Comparison of ENCODE assay signal across 8 mouse cellular contexts in the genomic region with DNA sequence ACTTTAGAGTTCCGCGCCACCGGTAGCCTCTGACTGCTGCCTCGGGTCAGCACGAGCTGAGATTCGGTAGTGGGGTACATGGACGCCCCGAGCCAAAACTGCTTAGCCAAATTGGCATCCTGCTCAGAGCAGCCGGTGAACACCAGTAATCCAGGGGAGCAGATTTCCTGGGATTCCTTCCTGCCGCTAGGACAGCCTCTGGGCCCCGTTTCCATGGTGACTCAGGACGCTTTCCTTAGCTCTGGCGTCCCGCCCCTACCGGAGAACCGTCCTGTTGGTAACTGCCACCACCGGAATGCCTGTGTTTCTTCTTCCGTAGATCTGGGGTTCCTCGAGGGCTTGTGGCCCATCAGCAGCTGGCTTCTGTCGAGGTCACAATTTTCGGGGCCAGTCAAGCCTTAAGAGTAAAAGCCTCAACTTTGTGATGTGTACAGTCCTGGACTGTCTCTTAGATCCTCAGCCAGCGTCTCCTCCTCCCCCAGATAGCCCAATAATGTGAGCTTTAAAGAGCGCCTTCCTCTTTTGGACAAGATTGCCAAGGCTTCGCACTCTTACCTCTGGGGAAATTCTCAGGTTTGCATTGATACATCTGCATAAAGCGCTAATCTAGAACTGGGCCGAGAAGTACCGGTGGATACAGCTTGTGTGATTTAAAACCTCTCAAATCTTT. TPM values are rescaled to one million over a fixed set of nuclear protein-coding genes. Genes with fewer than 3 reads are reported as not detected.
DNase-seq lines count a peak whose midpoint lies in the region; ATAC-seq and TF ChIP-seq lines count a peak whose summit lies in the region.

Gene 4833427G06Rik, minus strand, starts transcription at position 323 of the 670 bp plus-strand sequence.

- peak within 1 kb of the TSS; percentile 69 for H3K4me3 ChIP-seq in heart, embryonic 12.5 days
- H3K4me3 ChIP-seq in liver, embryonic 14.5 days (ENCODE audit: insufficient read depth in 1 of 2, low read depth in 2 of 2, low read length in 2 of 2): no peak within 1 kb of the TSS
- H3K4me3 ChIP-seq in neural tube, embryonic 12.5 days: 0 out of 2 replicates have a peak within 1 kb of the TSS, but pooled peaks have one; percentile 58

- peak within 1 kb of the TSS; percentile 100 for H3K4me2 ChIP-seq in heart, embryonic 12.5 days
- peak within 1 kb of the TSS; percentile 33 for H3K4me2 ChIP-seq in liver, embryonic 14.5 days (ENCODE audit: low read depth)
- peak within 1 kb of the TSS; percentile 100 for H3K4me2 ChIP-seq in neural tube, embryonic 12.5 days (replicated peaks)

- no peak; the same call in 1 of the 2 replicates for TF ChIP-seq CTCF in liver, embryonic 14.5 days (IDR thresholded peaks at IDR 0.05; ENCODE audit: low read depth)

- no peak within 1 kb of the TSS for H3K27ac ChIP-seq in heart, embryonic 12.5 days (ENCODE audit: poor library complexity, severe bottlenecking)
- no peak within 1 kb of the TSS for H3K27ac ChIP-seq in liver, embryonic 14.5 days
- H3K27ac ChIP-seq in neural tube, embryonic 12.5 days: no peak within 1 kb of the TSS

- no peak for TF ChIP-seq EP300 in liver, embryonic 14.5 days (IDR thresholded peaks at IDR 0.05; ENCODE audit: low read depth)

- DNase-seq in thymus, postnatal 0 days (ENCODE audit: low spot score): peak; percentile 7
- DNase-seq in thymus, postnatal 36 days: no peak
- DNase-seq in embryo, embryonic 10.5 days (ENCODE audit: low spot score): peak; percentile 90
- peak; percentile 41 for DNase-seq in kidney, adult 9 months
- DNase-seq in liver, embryonic 14.5 days (ENCODE audit: low read depth in 3 of 3, low spot score in 3 of 3): no peak
- no peak for DNase-seq in spleen, postnatal 4 days (ENCODE audit: low spot score in 2 of 2)

- no peaks in the 10 kb centered on the region for H3K4me1 ChIP-seq in heart, embryonic 12.5 days (replicated peaks)
- H3K4me1 ChIP-seq in liver, embryonic 14.5 days (replicated peaks; ENCODE audit: control insufficient read depth in 2 of 2, insufficient read depth in 2 of 2, low read length in 1 of 2): no peaks in the 10 kb centered on the region
- peaks cover 14% of the 10 kb centered on the region for H3K4me1 ChIP-seq in neural tube, embryonic 12.5 days

- peak within 1 kb of the TSS; percentile 11; the same call in 1 of the 2 replicates for H3K9ac ChIP-seq in heart, embryonic 12.5 days
- H3K9ac ChIP-seq in liver, embryonic 14.5 days (replicated peaks): no peak within 1 kb of the TSS
- no peak within 1 kb of the TSS for H3K9ac ChIP-seq in neural tube, embryonic 12.5 days

- WGBS in heart, embryonic 12.5 days: 11% methylated on average over 27 of the region's 27 CpGs
- WGBS in liver, embryonic 14.5 days (ENCODE audit: insufficient replicate concordance): 8% methylated on average over 27 of the region's 27 CpGs
- WGBS in neural tube, embryonic 12.5 days: 8% methylated on average over 27 of the region's 27 CpGs

- peaks cover 7% of the 10 kb centered on the region for H3K27me3 ChIP-seq in heart, embryonic 12.5 days (replicated peaks)
- peaks cover 46% of the 10 kb centered on the region for H3K27me3 ChIP-seq in liver, embryonic 14.5 days (ENCODE audit: control insufficient read depth, insufficient read depth, low read length)
- H3K27me3 ChIP-seq in neural tube, embryonic 12.5 days (replicated peaks): peaks cover 3% of the 10 kb centered on the region; the same call in 1 of the 2 replicates

- no peaks in the 10 kb centered on the region for H3K36me3 ChIP-seq in heart, embryonic 12.5 days
- no peaks in the 10 kb centered on the region for H3K36me3 ChIP-seq in liver, embryonic 14.5 days (replicated peaks; ENCODE audit: control insufficient read depth, insufficient read depth, low read depth)
- H3K36me3 ChIP-seq in neural tube, embryonic 12.5 days: no peaks in the 10 kb centered on the region

- no peak for ATAC-seq in heart, embryonic 12.5 days (ENCODE audit: insufficient number of reproducible peaks, low FRiP score)
- ATAC-seq in liver, embryonic 14.5 days (ENCODE audit: insufficient read depth): no peak
- peak; percentile 79 for ATAC-seq in neural tube, embryonic 12.5 days (ENCODE audit: low FRiP score, low read depth)

- H3K9me3 ChIP-seq in heart, embryonic 12.5 days (replicated peaks): no peaks in the 10 kb centered on the region
- H3K9me3 ChIP-seq in liver, embryonic 14.5 days (ENCODE audit: control insufficient read depth, low read length): no peaks in the 10 kb centered on the region
- H3K9me3 ChIP-seq in neural tube, embryonic 12.5 days: no peaks in the 10 kb centered on the region

RNA-seq across cellular contexts. Expression of gene 4833427G06Rik, which starts in this region (rescaled TPM):
- polyA plus RNA-seq in thymus, postnatal 0 days (2015; fragmentation: Nextera tagmentation; extraction: Ambion mirVana): 0.95 and 1.1 TPM in 2 replicates
- not detected in 2 replicates for polyA plus RNA-seq in heart, embryonic 12.5 days (2016; fragmentation: Nextera tagmentation; extraction: Ambion mirVana)
- not detected in 2 replicates for polyA plus RNA-seq in liver, embryonic 14.5 days (2012; rRNA removed)
- not detected in 2 replicates for polyA plus RNA-seq in liver, embryonic 14.5 days (2014; fragmentation: Nextera tagmentation; extraction: Ambion mirVana)
- polyA plus RNA-seq in neural tube, embryonic 12.5 days (2016; fragmentation: Nextera tagmentation; extraction: Ambion mirVana): 0.20 TPM in 1 of 2 replicates, not detected in the other

Comparison
In these comparisons a context has a peak if more than half of its experiments do, and no peak if none do; other contexts are left out.
1. DNase-seq: peak in thymus, postnatal 0 days (single experiment), embryo, embryonic 10.5 days (single experiment) and kidney, adult 9 months (single experiment); none in thymus, postnatal 36 days (0 of 2), liver, embryonic 14.5 days (0 of 3) and spleen, postnatal 4 days (0 of 2).
2. Peak in ATAC-seq, H3K4me3 ChIP-seq and H3K4me2 ChIP-seq in neural tube, embryonic 12.5 days; RNA of the gene not detected or under 1 TPM.
3. H3K4me2 ChIP-seq: peak in every context shown above with its lines; median percentile 100 in heart, embryonic 12.5 days; 100 in neural tube, embryonic 12.5 days; 33 in liver, embryonic 14.5 days.